Mouse (Mus musculus) liver, embryonic 15.5 days (tissue): ENCODE data around the gene Gnaq. TPM values are rescaled to one million over a fixed set of nuclear protein-coding genes. Genes with fewer than 3 reads are reported as not detected.

ENCODE experiments used
- ATAC-seq: fragments of 200-750 bp; cut with Nextera tagmentation; 2 replicates; pipeline ENCODE4 v1.8.0; 2017; ENCODE audit warnings: moderate number of reproducible peaks, mild to moderate bottlenecking, moderate library complexity; ENCODE audit not compliant: insufficient read depth
- H3K27ac ChIP-seq: fragments of 300-500 bp; sonication (generic); replicated peaks from 2 replicates; pipeline ENCODE4 v1.5.1; 2015; ENCODE audit warnings: mild to moderate bottlenecking, inconsistent platforms
- H3K27me3 ChIP-seq: fragments of 300-500 bp; sonication (generic); 2 replicates; pipeline ENCODE4 v1.6.1; 2015; ENCODE audit warnings: mild to moderate bottlenecking, inconsistent platforms
- H3K36me3 ChIP-seq: fragments of 300-500 bp; sonication (generic); replicated peaks from 2 replicates; pipeline ENCODE4 v1.6.1; 2015; ENCODE audit warnings: moderate library complexity, mild to moderate bottlenecking, inconsistent platforms
- H3K4me1 ChIP-seq: fragments of 300-500 bp; sonication (generic); replicated peaks from 2 replicates; pipeline ENCODE4 v1.6.1; 2015; ENCODE audit warnings: inconsistent platforms
- H3K4me2 ChIP-seq: fragments of 300-500 bp; sonication (generic); 2 replicates; pipeline ENCODE4 v1.6.1; 2015; ENCODE audit warnings: moderate library complexity, mild to moderate bottlenecking, inconsistent platforms
- H3K4me3 ChIP-seq: fragments of 300-500 bp; sonication (generic); replicated peaks from 2 replicates; pipeline ENCODE4 v1.5.1; 2015; ENCODE audit warnings: mild to moderate bottlenecking, inconsistent platforms
- H3K9ac ChIP-seq: fragments of 300-500 bp; sonication (generic); 2 replicates; pipeline ENCODE4 v1.6.1; 2015; ENCODE audit warnings: moderate library complexity, mild to moderate bottlenecking, inconsistent platforms
- H3K9me3 ChIP-seq: fragments of 300-500 bp; sonication (generic); replicated peaks from 2 replicates; pipeline ENCODE4 v1.6.1; 2016; ENCODE audit warnings: inconsistent platforms
- WGBS: fragments of 180-500 bp; shearing (Covaris S2); methylation state at CpG from one replicate; pipeline ENCODE4 v1.1.7; 2015; ENCODE audit warnings: mixed read lengths; ENCODE audit not compliant: insufficient replicate concordance; 5-methylcytosine and 5-hydroxymethylcytosine counted together
- polyA plus RNA-seq: library from polyadenylated mRNA; unstranded; fragments of >200 nt; fragmentation: Nextera tagmentation; extraction: Ambion mirVana; gene quantifications from 2 replicates; pipeline ENCODE4 v1.2.1, GENCODE M21; 2015

Gnaq gene
- polyA plus RNA-seq, 1 experiment from 2014 or later = 3.9 TPM

DNA sequence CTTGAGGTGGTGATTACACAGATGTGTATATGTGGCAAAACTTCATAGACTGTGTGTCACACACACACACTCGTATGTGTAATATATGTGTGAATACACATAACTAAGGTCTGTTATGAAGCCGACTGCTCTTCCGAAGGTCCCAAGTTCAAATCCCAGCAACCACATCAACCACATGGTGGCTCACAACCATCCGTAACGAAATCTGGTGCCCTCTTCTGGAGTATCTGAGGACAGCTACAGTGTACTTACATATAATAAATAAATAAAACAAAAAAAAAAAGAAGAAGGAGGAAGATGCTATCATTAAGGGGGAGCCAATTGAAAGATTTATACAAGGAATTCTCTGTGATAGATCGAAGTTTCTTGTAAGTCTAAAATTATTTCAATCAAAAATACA is 198.4 kb downstream of the Gnaq start:
- Histone ChIP-seq H3K36me3 (no peaks in the 10 kb centered on the region), H3K9ac (no peak overlapping the region), H3K4me1 (peaks cover 9% of the 10 kb centered on the region; the same call in 1 of the 2 replicates), H3K9me3 (no peaks in the 10 kb centered on the region), H3K27me3 (no peaks in the 10 kb centered on the region), H3K27ac (no peak overlapping the region), H3K4me2 (no peak overlapping the region), H3K4me3 (no peak overlapping the region)
- ATAC-seq = no peak
- WGBS = 69% methylated on average over 6 of the region's 6 CpGs

DNA sequence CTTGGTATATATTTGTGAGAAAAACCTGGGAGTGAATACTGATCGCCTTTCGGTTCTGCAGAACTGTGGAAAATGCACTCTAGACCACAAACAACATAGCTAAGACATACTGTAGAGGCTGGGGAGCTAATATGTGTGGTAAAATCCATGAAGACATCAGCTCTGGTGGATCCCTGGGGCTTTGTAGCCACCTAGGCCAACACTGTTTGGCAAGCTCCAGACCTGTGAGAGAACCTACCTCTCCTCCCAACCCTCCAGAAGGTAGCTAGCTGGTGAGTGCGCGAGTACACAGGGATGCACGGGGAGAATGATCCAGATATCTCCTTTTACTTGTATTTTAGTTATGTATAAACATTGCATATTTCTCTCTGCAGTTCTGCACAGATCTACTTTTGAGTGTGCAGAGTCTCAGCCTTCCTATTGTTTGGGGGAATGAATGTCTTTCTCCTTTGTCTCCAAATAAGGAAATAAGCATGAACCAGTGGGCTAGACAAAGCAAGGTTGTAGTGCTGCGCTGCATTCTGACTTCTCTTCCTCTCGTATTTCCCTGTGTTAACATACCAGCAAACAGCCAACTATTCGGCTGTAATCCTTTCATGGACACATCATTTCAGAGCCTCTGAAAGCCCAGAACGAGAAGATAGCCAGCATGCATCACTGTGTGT is 205.4 kb downstream of the Gnaq start:
- Histone ChIP-seq H3K4me1 (no peaks in the 10 kb centered on the region), H3K36me3 (no peaks in the 10 kb centered on the region), H3K9ac (no peak overlapping the region), H3K27ac (no peak overlapping the region), H3K9me3 (no peaks in the 10 kb centered on the region), H3K27me3 (no peaks in the 10 kb centered on the region), H3K4me3 (no peak overlapping the region), H3K4me2 (no peak overlapping the region)
- WGBS = 64% methylated on average over 9 of the region's 9 CpGs
- ATAC-seq = no peak

DNA sequence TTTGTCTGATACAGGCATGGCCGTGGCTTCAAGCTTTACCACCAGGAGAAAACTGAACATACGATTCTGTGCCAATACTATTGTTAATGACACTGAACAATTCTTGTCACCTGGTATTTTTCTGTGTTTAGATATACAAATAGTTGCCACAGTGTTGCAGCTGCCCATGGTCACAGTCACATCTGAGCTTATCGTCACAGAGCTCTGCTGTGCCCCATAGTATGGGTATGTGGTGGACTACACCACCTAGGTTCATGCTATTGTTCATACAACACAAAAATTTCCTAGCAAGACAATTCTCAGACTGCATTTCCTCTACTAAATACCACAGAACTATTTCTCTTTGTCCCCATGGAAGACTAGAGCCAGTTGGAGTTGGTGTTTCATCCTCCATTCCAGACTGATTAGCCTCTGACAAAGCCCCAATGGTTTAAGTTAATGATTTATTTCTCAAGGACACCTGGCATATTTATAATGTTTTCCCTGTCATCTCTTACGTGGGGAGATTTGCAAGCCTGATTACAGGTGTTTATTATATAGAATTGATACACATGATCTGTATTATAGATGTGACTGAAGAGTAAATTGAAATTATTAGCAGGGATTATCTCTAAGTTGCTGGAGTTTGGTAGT is 207.4 kb downstream of the Gnaq start:
- Histone ChIP-seq H3K4me2 (no peak overlapping the region), H3K27ac (no peak overlapping the region), H3K27me3 (no peaks in the 10 kb centered on the region), H3K9ac (no peak overlapping the region), H3K36me3 (no peaks in the 10 kb centered on the region), H3K9me3 (no peaks in the 10 kb centered on the region), H3K4me1 (no peaks in the 10 kb centered on the region), H3K4me3 (no peak overlapping the region)
- no peak for ATAC-seq
- WGBS = 67% methylated on average over 4 of the region's 4 CpGs

DNA sequence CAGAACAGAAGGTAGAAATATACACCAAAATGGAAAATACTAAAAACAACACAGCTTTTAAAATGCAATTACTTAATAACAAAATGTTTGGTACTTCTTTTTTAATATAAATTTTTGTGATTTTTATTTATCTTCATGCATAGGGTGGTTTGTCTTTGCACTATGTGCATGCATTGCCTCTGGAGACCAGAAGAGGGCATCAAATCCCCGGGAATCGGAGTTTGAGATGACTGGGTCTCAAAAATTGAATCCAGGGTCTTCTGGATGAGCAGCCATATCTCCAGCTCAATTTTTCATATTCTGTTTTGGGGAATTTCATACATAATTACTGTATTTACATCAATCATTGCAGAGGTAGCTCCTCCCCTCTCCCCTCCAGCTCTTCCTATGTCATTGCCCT is 210.1 kb downstream of the Gnaq start:
- Histone ChIP-seq H3K9me3 (no peaks in the 10 kb centered on the region), H3K4me3 (no peak overlapping the region), H3K4me1 (no peaks in the 10 kb centered on the region), H3K36me3 (no peaks in the 10 kb centered on the region), H3K4me2 (no peak overlapping the region), H3K27ac (no peak overlapping the region), H3K27me3 (no peaks in the 10 kb centered on the region), H3K9ac (no peak overlapping the region)
- ATAC-seq = no peak
- 48% methylated on average over 2 of the region's 2 CpGs for WGBS

DNA sequence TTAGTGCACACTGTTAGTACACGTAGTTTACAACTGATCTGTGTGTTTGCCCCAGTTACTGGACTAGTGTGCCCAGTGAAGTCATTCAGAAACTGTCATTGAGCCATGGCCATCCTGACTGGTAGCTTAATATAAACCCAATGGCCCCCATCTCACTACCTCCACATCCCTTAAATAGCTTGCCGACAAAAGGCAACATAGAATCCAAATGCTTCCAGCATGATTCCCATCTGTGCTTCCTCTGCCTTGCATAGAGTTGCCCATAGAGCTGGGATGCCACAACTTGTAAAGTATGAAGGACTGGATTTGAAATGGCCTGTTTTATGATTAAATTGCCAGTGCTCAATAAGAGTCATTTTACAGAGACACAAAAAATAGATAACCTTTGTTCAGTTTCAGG is 212.9 kb downstream of the Gnaq start:
- Histone ChIP-seq H3K4me1 (no peaks in the 10 kb centered on the region), H3K9me3 (no peaks in the 10 kb centered on the region), H3K9ac (no peak overlapping the region), H3K36me3 (no peaks in the 10 kb centered on the region), H3K4me3 (no peak overlapping the region), H3K27ac (no peak overlapping the region), H3K27me3 (no peaks in the 10 kb centered on the region), H3K4me2 (no peak overlapping the region)
- no peak for ATAC-seq
- 66% methylated on average over 2 of the region's 2 CpGs for WGBS

DNA sequence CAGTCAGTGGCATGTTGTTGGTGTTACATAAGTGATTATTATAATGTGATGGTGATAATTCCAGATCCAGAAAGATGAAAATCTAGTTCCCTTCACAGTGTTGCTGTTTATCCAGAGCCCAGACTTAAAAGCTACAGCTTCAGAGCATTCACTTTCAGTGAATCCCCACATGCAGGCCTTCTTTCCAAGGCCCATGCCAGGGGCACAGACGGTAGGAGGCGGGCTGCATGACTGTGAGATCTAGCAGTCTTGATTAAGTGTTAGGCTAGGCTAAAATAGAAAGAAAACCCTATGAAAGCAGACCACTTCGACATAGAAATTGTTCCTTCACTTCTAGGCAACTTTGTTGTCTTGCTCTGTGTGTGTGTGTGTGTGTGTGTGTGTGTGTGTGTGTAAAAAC is 214.4 kb downstream of the Gnaq start:
- WGBS = 55% methylated on average over 3 of the region's 3 CpGs
- no peaks in the 10 kb centered on the region for H3K27me3 ChIP-seq
- H3K36me3 ChIP-seq = no peaks in the 10 kb centered on the region
- H3K4me2 ChIP-seq = no peak overlapping the region
- no peaks in the 10 kb centered on the region for H3K9me3 ChIP-seq
- H3K27ac ChIP-seq = no peak overlapping the region
- no peak for ATAC-seq
- H3K4me3 ChIP-seq = no peak overlapping the region
- no peaks in the 10 kb centered on the region for H3K4me1 ChIP-seq
- H3K9ac ChIP-seq = no peak overlapping the region

DNA sequence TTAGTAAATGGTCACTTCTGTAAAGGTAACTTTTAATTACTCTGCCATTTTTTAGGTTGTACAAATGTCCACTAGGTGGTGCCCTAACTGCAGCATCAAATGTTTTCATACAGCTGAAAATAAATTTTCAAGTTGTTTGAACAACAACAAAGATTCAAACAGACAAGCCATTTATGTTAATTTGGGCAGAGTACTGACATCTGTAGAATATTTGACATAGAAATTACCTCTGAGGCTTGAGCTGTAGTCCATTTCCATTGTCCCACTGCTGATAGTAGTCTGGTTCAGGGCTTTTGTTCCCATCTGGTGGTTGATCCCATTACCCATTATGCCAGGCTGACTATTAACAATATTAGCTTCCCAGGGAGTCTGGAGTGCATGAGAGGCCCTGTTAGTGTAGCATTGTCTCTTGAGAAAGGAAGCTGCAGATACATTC is 221.1 kb downstream of the Gnaq start:
- H3K27ac ChIP-seq = no peak overlapping the region
- peaks cover 6% of the 10 kb centered on the region; the same call in 1 of the 2 replicates for H3K4me1 ChIP-seq
- H3K27me3 ChIP-seq = no peaks in the 10 kb centered on the region
- no peaks in the 10 kb centered on the region for H3K36me3 ChIP-seq
- H3K9me3 ChIP-seq = no peaks in the 10 kb centered on the region
- no peak overlapping the region for H3K4me2 ChIP-seq
- H3K9ac ChIP-seq = no peak overlapping the region
- no peak overlapping the region for H3K4me3 ChIP-seq
- ATAC-seq = no peak

DNA sequence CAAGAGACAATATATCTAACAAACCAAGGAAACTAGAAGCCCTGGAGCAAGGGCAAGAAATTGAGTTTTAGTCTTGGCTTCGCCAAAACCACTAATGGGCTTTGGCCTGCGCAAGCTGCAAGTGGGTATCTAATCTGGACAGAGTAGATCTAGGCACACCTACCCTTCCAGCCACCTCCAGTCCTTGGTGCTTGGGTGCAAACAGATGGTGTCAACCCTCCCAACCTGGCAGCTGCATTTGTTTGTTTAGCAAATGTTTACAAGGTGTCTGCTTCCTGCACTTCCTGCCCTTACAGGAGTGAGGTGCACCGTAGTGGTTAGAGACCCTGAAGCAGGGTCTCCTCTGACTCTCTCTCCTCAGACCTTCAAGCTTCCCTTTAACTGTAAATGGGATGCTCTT is 225.5 kb downstream of the Gnaq start:
- Histone ChIP-seq H3K27me3 (no peaks in the 10 kb centered on the region), H3K4me2 (no peak overlapping the region), H3K4me3 (no peak overlapping the region), H3K4me1 (peaks cover 6% of the 10 kb centered on the region; the same call in 1 of the 2 replicates), H3K9me3 (no peaks in the 10 kb centered on the region), H3K36me3 (no peaks in the 10 kb centered on the region), H3K9ac (no peak overlapping the region), H3K27ac (no peak overlapping the region)
- 57% methylated on average over 3 of the region's 3 CpGs for WGBS
- ATAC-seq = no peak

DNA sequence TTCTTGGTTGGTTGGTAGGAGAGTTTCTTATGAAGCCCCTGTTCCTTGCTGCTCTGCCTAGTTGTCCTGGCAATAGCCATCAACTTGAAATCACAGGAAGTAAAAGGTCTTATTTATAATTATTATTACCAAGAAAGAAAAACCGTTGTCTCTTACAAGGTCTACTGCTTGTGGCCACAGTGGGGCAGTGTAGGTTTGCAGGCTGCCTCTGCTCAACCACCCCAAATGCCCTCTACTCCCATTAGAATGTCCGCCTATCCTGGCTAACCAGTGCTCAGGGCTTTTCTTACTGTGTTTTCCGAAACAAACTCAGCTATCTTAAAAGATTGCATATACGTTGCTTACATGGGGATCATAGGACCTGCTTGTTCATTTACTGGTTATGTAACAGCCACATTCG is 226.3 kb downstream of the Gnaq start:
- Histone ChIP-seq H3K4me3 (no peak overlapping the region), H3K36me3 (no peaks in the 10 kb centered on the region), H3K4me2 (no peak overlapping the region), H3K4me1 (peaks cover 6% of the 10 kb centered on the region; the same call in 1 of the 2 replicates), H3K9ac (no peak overlapping the region), H3K9me3 (no peaks in the 10 kb centered on the region), H3K27ac (no peak overlapping the region), H3K27me3 (no peaks in the 10 kb centered on the region)
- no peak for ATAC-seq
- 49% methylated on average over 5 of the region's 5 CpGs for WGBS

DNA sequence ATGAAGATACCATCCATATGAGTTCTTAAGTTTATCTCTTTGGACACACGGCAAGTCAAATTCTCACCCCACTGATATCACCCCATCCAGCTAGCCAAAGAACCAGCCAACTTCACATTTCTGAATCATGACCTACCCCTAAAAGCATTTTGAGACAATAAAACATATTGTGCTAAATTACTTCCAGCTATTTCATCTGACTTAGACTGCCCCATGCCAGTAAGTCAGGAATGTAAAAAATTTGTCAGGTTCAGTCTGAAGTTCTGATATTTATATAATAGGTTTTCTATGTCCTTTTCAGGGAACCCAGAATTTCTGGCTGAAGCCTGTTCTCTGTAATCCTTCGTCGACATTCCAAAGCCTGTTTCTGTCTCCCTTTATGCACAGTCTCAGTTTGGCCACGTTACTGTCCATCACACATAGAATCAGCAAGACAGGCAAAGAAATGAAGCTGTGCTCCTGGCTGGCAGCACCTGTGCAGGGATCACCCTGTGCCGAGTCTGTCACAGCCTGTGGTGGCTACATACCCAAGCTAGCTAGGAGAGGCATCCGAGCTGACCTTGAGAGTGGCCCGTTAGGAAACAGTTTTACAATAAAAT is 233.9 kb downstream of the Gnaq start:
- H3K9ac ChIP-seq = no peak overlapping the region
- no peaks in the 10 kb centered on the region for H3K4me1 ChIP-seq
- H3K36me3 ChIP-seq = no peaks in the 10 kb centered on the region
- H3K4me2 ChIP-seq = no peak overlapping the region
- no peaks in the 10 kb centered on the region for H3K27me3 ChIP-seq
- H3K9me3 ChIP-seq = no peaks in the 10 kb centered on the region
- H3K4me3 ChIP-seq = no peak overlapping the region
- WGBS = 63% methylated on average over 7 of the region's 7 CpGs
- ATAC-seq = no peak
- H3K27ac ChIP-seq = no peak overlapping the region

DNA sequence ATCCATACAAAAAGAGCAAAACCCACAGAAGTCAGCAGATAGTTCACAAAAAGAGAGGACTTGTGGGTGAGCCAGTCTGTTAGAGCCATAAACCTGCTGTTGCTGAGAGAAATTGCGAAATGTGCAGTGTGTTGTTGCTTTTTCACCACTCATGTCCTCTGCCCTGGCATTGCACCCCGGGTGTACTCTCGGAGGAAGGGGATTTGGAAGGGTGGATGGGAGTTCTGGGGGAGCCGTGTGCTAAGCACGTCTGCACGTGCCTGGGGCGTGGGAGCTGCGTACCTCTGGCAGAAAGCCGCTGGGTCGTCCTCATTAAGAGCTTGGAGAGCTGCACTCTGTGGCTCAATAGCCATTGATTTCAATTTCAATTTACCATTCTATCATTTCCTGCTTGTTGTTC is 234.6 kb downstream of the Gnaq start:
- H3K4me1 ChIP-seq = no peaks in the 10 kb centered on the region
- no peak overlapping the region for H3K4me3 ChIP-seq
- 74% methylated on average over 10 of the region's 10 CpGs for WGBS
- ATAC-seq = no peak
- no peak overlapping the region for H3K4me2 ChIP-seq
- H3K9me3 ChIP-seq = no peaks in the 10 kb centered on the region
- no peaks in the 10 kb centered on the region for H3K27me3 ChIP-seq
- H3K9ac ChIP-seq = no peak overlapping the region
- H3K36me3 ChIP-seq = no peaks in the 10 kb centered on the region
- H3K27ac ChIP-seq = no peak overlapping the region
